Mouse (Mus musculus): ENCODE data around the gene Myo1a.

GRCm38 (mm10) chr10:127755246-127755645, 50.3 kb downstream of the Myo1a start:
- no peak for TF ChIP-seq MAX (IDR thresholded peaks at IDR 0.05; ENCODE audit: low read depth)
- TF ChIP-seq POLR2A (IDR thresholded peaks at IDR 0.05; ENCODE audit: insufficient read length, low read depth), result no peak
- TF ChIP-seq CEBPB (IDR thresholded peaks at IDR 0.05; ENCODE audit: insufficient read depth, poor library complexity, severe bottlenecking), result no peak
- TF ChIP-seq E2F4 (IDR thresholded peaks at IDR 0.05; ENCODE audit: insufficient read depth), result no peak
- TF ChIP-seq TCF12 (IDR thresholded peaks at IDR 0.05; ENCODE audit: insufficient read depth, poor library complexity, severe bottlenecking), result no peak
- TF ChIP-seq MYOG (IDR thresholded peaks at IDR 0.05; ENCODE audit: control insufficient read depth in 1 of 3, insufficient read depth in 1 of 3, insufficient read length in 2 of 3, low read depth in 2 of 3), result no peak
- TF ChIP-seq POLR2AphosphoS2 (IDR thresholded peaks at IDR 0.05; ENCODE audit: insufficient read length, low read depth), result no peak
- TF ChIP-seq REST (IDR thresholded peaks at IDR 0.05; ENCODE audit: insufficient read depth, insufficient read length), result no peak
- TF ChIP-seq USF1 (IDR thresholded peaks at IDR 0.05; ENCODE audit: low read depth), result no peak
